Mouse (Mus musculus) heart, embryonic 16.5 days (tissue): ENCODE data around the gene Tnxb. TPM values are rescaled to one million over a fixed set of nuclear protein-coding genes. Genes with fewer than 3 reads are reported as not detected.

ENCODE experiments used
- ATAC-seq: fragments of 200-750 bp; cut with Nextera tagmentation; replicated peaks from 2 replicates; pipeline ENCODE4 v1.8.0; 2017; ENCODE audit warnings: moderate number of reproducible peaks; ENCODE audit not compliant: insufficient read depth, low FRiP score; ENCODE audit errors: extremely low read depth
- H3K27ac ChIP-seq: fragments of 300-500 bp; sonication (generic); 2 replicates; pipeline ENCODE4 v1.5.1; 2014; ENCODE audit warnings: mild to moderate bottlenecking, low read length, control low read depth, moderate library complexity
- H3K27me3 ChIP-seq: fragments of 300-500 bp; sonication (generic); 2 replicates; pipeline ENCODE4 v1.6.1; 2014; ENCODE audit warnings: low read length, mixed read lengths; ENCODE audit not compliant: control insufficient read depth, insufficient read depth
- H3K36me3 ChIP-seq: fragments of 300-500 bp; sonication (generic); 2 replicates; pipeline ENCODE4 v1.6.1; 2014; ENCODE audit not compliant: control insufficient read depth, insufficient read depth
- H3K4me1 ChIP-seq: fragments of 300-500 bp; sonication (generic); 2 replicates; pipeline ENCODE4 v1.6.1; 2014; ENCODE audit warnings: low read length, mixed read lengths; ENCODE audit not compliant: control insufficient read depth, insufficient read depth
- H3K4me2 ChIP-seq: fragments of 300-500 bp; sonication (generic); 2 replicates; pipeline ENCODE4 v1.6.1; 2014; ENCODE audit warnings: low read depth, mild to moderate bottlenecking, control low read depth, low read length
- H3K4me3 ChIP-seq: fragments of 300-500 bp; sonication (generic); 2 replicates; pipeline ENCODE4 v1.5.1; 2014; ENCODE audit warnings: mild to moderate bottlenecking, control low read depth, low read length
- H3K9ac ChIP-seq: fragments of 300-500 bp; sonication (generic); 2 replicates; pipeline ENCODE4 v1.6.1; 2014; ENCODE audit warnings: low read length, control low read depth
- H3K9me3 ChIP-seq: fragments of 300-500 bp; sonication (generic); replicated peaks from 2 replicates; pipeline ENCODE4 v1.6.1; 2016; ENCODE audit warnings: low read length; ENCODE audit not compliant: control insufficient read depth
- WGBS: fragments of 180-500 bp; shearing (Covaris S2); extraction: QIAGEN DNeasy Blood & Tissue Kit; methylation state at CpG from one replicate; pipeline ENCODE4 v1.1.7; 2014; 5-methylcytosine and 5-hydroxymethylcytosine counted together
- polyA plus RNA-seq: library from polyadenylated mRNA; unstranded; fragments of >200 nt; fragmentation: Nextera tagmentation; extraction: Ambion mirVana; gene quantifications from 2 replicates; pipeline ENCODE4 v1.2.1, GENCODE M21; 2015

Tnxb gene
- polyA plus RNA-seq, 1 experiment from 2014 or later, result 2.5 TPM

DNA sequence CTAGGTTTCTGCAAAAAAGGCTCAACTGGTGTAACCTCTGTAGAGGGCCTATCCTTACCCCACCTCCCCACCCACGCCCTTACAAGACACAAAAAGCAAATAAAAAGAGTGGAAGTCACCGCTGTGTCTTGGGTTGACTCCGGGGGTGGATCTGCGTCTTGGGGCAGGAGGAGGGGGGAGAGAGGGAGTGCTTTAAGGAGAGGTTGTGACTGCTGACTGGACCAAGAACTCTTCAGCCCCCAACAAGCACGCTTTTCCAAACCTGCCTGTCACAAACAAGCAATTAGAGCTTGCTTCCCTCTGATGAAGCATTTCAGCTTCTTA lies 41.7 kb upstream of the Tnxb start:
- no peak for ATAC-seq
- H3K27ac ChIP-seq, result peak overlapping the region; percentile 96
- H3K4me3 ChIP-seq, result peak overlapping the region; percentile 83; the same call in 1 of the 2 replicates
- H3K27me3 ChIP-seq, result peaks cover 31% of the 10 kb centered on the region
- H3K4me1 ChIP-seq, result peaks cover 28% of the 10 kb centered on the region
- H3K9me3 ChIP-seq, result no peaks in the 10 kb centered on the region
- no peaks in the 10 kb centered on the region for H3K36me3 ChIP-seq
- peak overlapping the region; percentile 84 for H3K9ac ChIP-seq
- 51% methylated on average over 5 of the region's 5 CpGs for WGBS
- H3K4me2 ChIP-seq, result peak overlapping the region; percentile 78

DNA sequence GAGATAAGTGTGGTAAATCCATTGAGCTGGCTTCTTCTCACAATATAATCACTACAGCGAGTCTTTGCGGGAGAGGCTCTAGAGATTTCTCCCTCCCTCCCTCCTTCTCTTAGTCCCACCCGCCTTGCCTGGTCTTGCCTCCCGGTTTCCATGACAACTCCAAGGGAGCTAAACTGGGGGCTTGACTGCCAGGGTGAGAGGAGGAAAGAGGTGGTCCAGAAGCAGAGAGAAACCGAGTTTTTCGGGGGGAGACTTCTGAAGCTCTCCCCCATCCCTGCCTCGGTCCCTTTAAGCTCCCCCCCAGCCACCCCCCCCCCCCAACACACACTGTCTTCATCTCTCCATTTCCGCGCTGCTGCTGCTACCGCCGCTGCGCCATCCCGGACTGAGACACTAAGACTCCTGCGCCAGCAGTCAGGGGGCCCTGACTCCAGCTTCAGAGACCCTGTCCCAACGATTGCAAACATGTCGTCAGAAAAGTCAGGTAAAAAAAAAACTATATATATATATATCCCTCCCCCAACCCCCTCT lies 41.0 kb upstream of the Tnxb start, which contains the start of gene Prrt1:
Gene Prrt1, plus strand, starts transcription at position 313 of the 531 bp plus-strand sequence.
- peak within 1 kb of the TSS; percentile 96 for H3K27ac ChIP-seq
- H3K4me1 ChIP-seq, result peaks cover 28% of the 10 kb centered on the region
- peaks cover 31% of the 10 kb centered on the region for H3K27me3 ChIP-seq
- H3K4me3 ChIP-seq, result peak within 1 kb of the TSS; percentile 83
- no peaks in the 10 kb centered on the region for H3K9me3 ChIP-seq
- H3K36me3 ChIP-seq, result no peaks in the 10 kb centered on the region
- WGBS, result 6% methylated on average over 16 of the region's 16 CpGs
- peak within 1 kb of the TSS; percentile 78 for H3K4me2 ChIP-seq
- ATAC-seq, result no peak
- peak within 1 kb of the TSS; percentile 84 for H3K9ac ChIP-seq

DNA sequence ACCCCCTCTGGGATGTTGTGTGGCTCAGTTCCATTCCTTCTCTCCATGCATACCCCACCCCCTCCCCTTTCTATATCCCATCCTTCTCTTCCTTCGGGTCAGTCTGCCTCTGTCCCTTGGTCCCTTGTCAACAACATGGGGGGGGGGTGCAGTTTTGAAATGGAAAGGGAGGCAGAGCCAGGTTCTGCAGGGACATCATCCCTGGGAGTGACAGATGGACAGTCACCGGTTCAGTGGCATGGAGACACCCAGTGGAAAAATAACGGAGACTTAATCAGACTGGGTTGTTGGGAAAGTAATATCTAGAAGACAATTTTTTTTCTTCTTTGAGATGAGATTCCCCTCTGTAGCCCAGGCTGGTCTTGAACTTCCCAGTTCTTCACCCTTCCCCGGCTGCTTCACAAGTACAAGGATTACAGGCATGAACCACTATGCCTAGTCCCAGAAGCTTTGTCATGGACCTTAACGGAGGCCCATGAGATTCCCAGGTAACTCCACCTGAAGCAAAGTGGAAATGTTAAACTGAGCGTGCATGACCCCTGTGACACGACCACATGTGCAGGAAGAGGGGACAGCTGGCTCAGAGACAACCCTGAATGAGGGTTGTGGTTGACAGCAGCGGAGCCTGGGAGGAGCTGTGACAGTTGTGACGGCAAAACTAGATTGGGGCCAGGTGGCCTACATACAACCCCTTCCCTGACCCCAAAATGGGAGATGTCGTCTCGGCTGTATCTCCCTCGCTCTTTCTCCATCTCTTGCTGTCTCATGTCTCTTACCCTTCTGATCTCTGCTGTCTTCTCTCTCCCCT lies 40.3 kb upstream of the Tnxb start:
- Histone ChIP-seq H3K9ac (no peak overlapping the region), H3K4me2 (peak overlapping the region; percentile 78), H3K9me3 (no peaks in the 10 kb centered on the region), H3K4me3 (peak overlapping the region; percentile 47), H3K27me3 (peaks cover 31% of the 10 kb centered on the region), H3K4me1 (peaks cover 28% of the 10 kb centered on the region), H3K27ac (peak overlapping the region; percentile 30; the same call in 1 of the 2 replicates), H3K36me3 (no peaks in the 10 kb centered on the region)
- no peak for ATAC-seq
- 27% methylated on average over 12 of the region's 12 CpGs for WGBS

DNA sequence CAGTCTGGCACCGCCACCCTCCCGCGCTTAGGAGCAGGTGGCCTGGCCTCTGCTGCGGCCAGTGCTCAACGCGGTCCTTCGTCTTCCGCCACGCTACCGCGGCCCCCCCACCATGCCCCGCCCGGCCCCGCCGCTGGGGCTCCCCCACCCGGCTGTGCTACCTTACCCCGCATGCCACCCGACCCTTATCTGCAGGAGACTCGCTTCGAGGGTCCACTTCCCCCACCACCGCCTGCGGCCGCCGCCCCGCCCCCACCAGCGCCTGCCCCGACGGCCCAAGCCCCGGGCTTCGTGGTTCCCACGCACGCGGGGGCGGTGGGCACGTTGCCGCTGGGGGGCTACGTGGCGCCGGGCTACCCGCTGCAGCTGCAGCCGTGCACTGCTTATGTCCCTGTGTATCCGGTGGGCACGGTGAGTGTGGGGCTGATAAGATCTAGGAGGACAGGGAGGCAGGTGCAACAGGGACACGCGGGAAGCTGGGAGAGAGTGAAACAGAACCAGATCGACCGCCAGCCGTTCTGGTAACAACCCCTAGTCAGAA lies 39.5 kb upstream of the Tnxb start:
- Histone ChIP-seq H3K27me3 (peaks cover 31% of the 10 kb centered on the region), H3K9ac (peak overlapping the region; percentile 53), H3K4me1 (peaks cover 28% of the 10 kb centered on the region), H3K4me3 (peak overlapping the region; percentile 47), H3K36me3 (no peaks in the 10 kb centered on the region), H3K9me3 (no peaks in the 10 kb centered on the region), H3K4me2 (peak overlapping the region; percentile 78), H3K27ac (no peak overlapping the region; the same call in 1 of the 2 replicates)
- WGBS, result 3% methylated on average over 48 of the region's 48 CpGs
- no peak for ATAC-seq

- Histone ChIP-seq H3K4me1 (peaks cover 21% of the 10 kb centered on the region), H3K27me3 (peaks cover 31% of the 10 kb centered on the region), H3K27ac (peak overlapping the region; percentile 41; the same call in 1 of the 2 replicates), H3K4me3 (peak overlapping the region; percentile 47), H3K9ac (peak overlapping the region; percentile 59), H3K36me3 (no peaks in the 10 kb centered on the region), H3K4me2 (peak overlapping the region; percentile 78), H3K9me3 (no peaks in the 10 kb centered on the region)
- ATAC-seq, result no peak
- WGBS, result 7% methylated on average over 12 of the region's 12 CpGs
Observed at GRCm38 (mm10) chr17:34631647-34632046, 38.7 kb upstream of the Tnxb start.

- 2% methylated on average over 26 of the region's 26 CpGs for WGBS
- peak overlapping the region; percentile 59 for H3K9ac ChIP-seq
Observed at GRCm38 (mm10) chr17:34632261-34632691, 38.1 kb upstream of the Tnxb start.

DNA sequence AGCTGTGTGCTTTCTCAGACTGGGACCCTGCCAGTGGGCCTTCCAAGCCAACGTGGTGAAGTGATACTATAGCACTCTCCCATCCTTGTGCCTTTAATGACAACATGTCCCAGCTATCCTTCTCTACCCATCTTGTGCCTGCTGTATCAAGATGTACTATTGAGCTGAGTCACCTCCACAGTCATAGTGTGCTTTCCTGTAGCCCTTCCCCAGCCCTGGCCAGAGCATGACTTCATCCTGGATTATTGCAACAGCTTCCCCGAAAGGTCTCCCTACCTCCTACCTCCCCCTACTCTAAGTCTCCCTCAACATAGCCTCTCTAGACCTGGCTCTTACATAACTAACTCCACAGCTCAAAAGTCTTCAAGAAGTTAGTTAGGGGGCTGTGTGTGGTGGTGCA lies 34.7 kb upstream of the Tnxb start:
- H3K4me2 ChIP-seq, result no peak overlapping the region
- WGBS, result 59% methylated on average over 2 of the region's 2 CpGs
- H3K27me3 ChIP-seq, result peaks cover 22% of the 10 kb centered on the region
- no peaks in the 10 kb centered on the region for H3K36me3 ChIP-seq
- H3K4me3 ChIP-seq, result no peak overlapping the region
- no peaks in the 10 kb centered on the region; the same call in 1 of the 2 replicates for H3K9me3 ChIP-seq
- no peak for ATAC-seq
- H3K9ac ChIP-seq, result no peak overlapping the region
- peaks cover 10% of the 10 kb centered on the region for H3K4me1 ChIP-seq
- H3K27ac ChIP-seq, result no peak overlapping the region

More at GRCm38 (mm10) chr17:34632261-34632691, 38.1 kb upstream of the Tnxb start:
- Histone ChIP-seq H3K27ac (peak overlapping the region; percentile 22; the same call in 1 of the 2 replicates), H3K4me1 (peaks cover 20% of the 10 kb centered on the region), H3K9me3 (no peaks in the 10 kb centered on the region), H3K4me2 (peak overlapping the region; percentile 78), H3K4me3 (peak overlapping the region; percentile 47), H3K27me3 (peaks cover 31% of the 10 kb centered on the region), H3K36me3 (no peaks in the 10 kb centered on the region)
- ATAC-seq, result 0 out of 2 replicates have a peak, but pooled peaks have one; percentile 8

DNA sequence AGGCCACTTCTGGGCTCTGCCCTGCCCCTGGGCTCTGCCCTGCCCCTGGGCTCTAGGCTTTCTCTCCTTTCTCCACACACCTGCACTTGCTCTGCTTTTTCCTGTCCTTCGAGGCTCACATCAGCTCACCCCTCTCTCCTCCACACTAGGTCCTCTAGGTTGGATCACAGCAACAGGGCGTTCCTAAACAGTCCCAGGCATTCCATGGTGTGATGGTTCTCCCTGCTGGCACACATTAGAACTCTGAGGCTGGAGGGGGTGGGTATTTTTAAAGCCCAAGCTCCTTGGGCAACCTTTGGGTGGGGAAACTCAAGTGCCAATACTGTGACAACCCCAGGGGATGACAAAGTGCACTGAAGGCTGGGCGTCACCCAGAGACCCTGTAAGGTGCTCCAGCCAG lies 32.9 kb upstream of the Tnxb start:
- Histone ChIP-seq H3K27ac (no peak overlapping the region), H3K27me3 (peaks cover 9% of the 10 kb centered on the region), H3K4me3 (no peak overlapping the region), H3K4me2 (no peak overlapping the region), H3K36me3 (no peaks in the 10 kb centered on the region), H3K9ac (no peak overlapping the region), H3K9me3 (no peaks in the 10 kb centered on the region; the same call in 1 of the 2 replicates), H3K4me1 (peaks cover 10% of the 10 kb centered on the region; the same call in 1 of the 2 replicates)
- no peak for ATAC-seq
- WGBS, result 53% methylated on average over 3 of the region's 3 CpGs
